Mouse (Mus musculus): ENCODE results near the gene Ildr2. TPM values are rescaled to one million over a fixed set of nuclear protein-coding genes. Genes with fewer than 3 reads are reported as not detected.

Gene Ildr2
- polyA plus RNA-seq, 1 experiment: 0.16 TPM

- H3K4me1 ChIP-seq (ENCODE audit: control insufficient read depth, insufficient read depth, low read length): no peaks in the 10 kb centered on the region
- no peak for TF ChIP-seq CTCF (IDR thresholded peaks at IDR 0.05; ENCODE audit: low read depth, low read length)
- TF ChIP-seq POLR2A (IDR thresholded peaks at IDR 0.05; ENCODE audit: borderline replicate concordance, low read depth, low read length): no peak
Observed at GRCm38 (mm10) chr1:166256302-166256701, 2.4 kb downstream of the Ildr2 start.

GRCm38 (mm10) chr1:166256898-166257297 lies 3.0 kb downstream of the Ildr2 start:
- Histone ChIP-seq H3K4me3 (ENCODE audit: insufficient read depth, low read length) (no peak overlapping the region), H3K4me1 (ENCODE audit: control insufficient read depth, insufficient read depth, low read length) (no peaks in the 10 kb centered on the region), H3K27ac (ENCODE audit: insufficient read depth, low read depth, low read length) (no peak overlapping the region)
- no peak for TF ChIP-seq POLR2A (IDR thresholded peaks at IDR 0.05; ENCODE audit: borderline replicate concordance, low read depth, low read length)
- no peak for TF ChIP-seq CTCF (IDR thresholded peaks at IDR 0.05; ENCODE audit: low read depth, low read length)

More at GRCm38 (mm10) chr1:166256302-166256701, 2.4 kb downstream of the Ildr2 start:
- Histone ChIP-seq H3K27ac (ENCODE audit: insufficient read depth, low read depth, low read length) (no peak overlapping the region), H3K4me3 (ENCODE audit: insufficient read depth, low read length) (no peak overlapping the region)

GRCm38 (mm10) chr1:166259526-166259925 lies 5.6 kb downstream of the Ildr2 start:
- no peak overlapping the region for H3K4me3 ChIP-seq (ENCODE audit: insufficient read depth, low read length)
- H3K4me1 ChIP-seq (ENCODE audit: control insufficient read depth, insufficient read depth, low read length): no peaks in the 10 kb centered on the region
- TF ChIP-seq POLR2A (IDR thresholded peaks at IDR 0.05; ENCODE audit: borderline replicate concordance, low read depth, low read length) (no peak), CTCF (IDR thresholded peaks at IDR 0.05; ENCODE audit: low read depth, low read length) (no peak)
- no peak overlapping the region for H3K27ac ChIP-seq (ENCODE audit: insufficient read depth, low read depth, low read length)

- TF ChIP-seq CTCF (IDR thresholded peaks at IDR 0.05; ENCODE audit: low read depth, low read length): no peak
- no peak for TF ChIP-seq POLR2A (IDR thresholded peaks at IDR 0.05; ENCODE audit: borderline replicate concordance, low read depth, low read length)
- Histone ChIP-seq H3K4me1 (ENCODE audit: control insufficient read depth, insufficient read depth, low read length) (peaks cover 20% of the 10 kb centered on the region), H3K27ac (ENCODE audit: insufficient read depth, low read depth, low read length) (no peak overlapping the region), H3K4me3 (ENCODE audit: insufficient read depth, low read length) (no peak overlapping the region)
Observed at GRCm38 (mm10) chr1:166266001-166266705, 12.2 kb downstream of the Ildr2 start.

- TF ChIP-seq CTCF (IDR thresholded peaks at IDR 0.05; ENCODE audit: low read depth, low read length): no peak
- TF ChIP-seq POLR2A (IDR thresholded peaks at IDR 0.05; ENCODE audit: borderline replicate concordance, low read depth, low read length): no peak
- H3K27ac ChIP-seq (ENCODE audit: insufficient read depth, low read depth, low read length): no peak overlapping the region
- H3K4me3 ChIP-seq (ENCODE audit: insufficient read depth, low read length): no peak overlapping the region
- H3K4me1 ChIP-seq (ENCODE audit: control insufficient read depth, insufficient read depth, low read length): peaks cover 20% of the 10 kb centered on the region
Observed at GRCm38 (mm10) chr1:166266918-166267317, 13.0 kb downstream of the Ildr2 start.

- TF ChIP-seq POLR2A (IDR thresholded peaks at IDR 0.05; ENCODE audit: borderline replicate concordance, low read depth, low read length) (no peak), CTCF (IDR thresholded peaks at IDR 0.05; ENCODE audit: low read depth, low read length) (no peak)
- Histone ChIP-seq H3K4me3 (ENCODE audit: insufficient read depth, low read length) (no peak overlapping the region), H3K27ac (ENCODE audit: insufficient read depth, low read depth, low read length) (peak overlapping the region; percentile 38), H3K4me1 (ENCODE audit: control insufficient read depth, insufficient read depth, low read length) (peaks cover 20% of the 10 kb centered on the region)
Observed at GRCm38 (mm10) chr1:166268218-166268617, 14.3 kb downstream of the Ildr2 start.

GRCm38 (mm10) chr1:166278786-166279185 lies 24.8 kb downstream of the Ildr2 start:
- no peaks in the 10 kb centered on the region for H3K4me1 ChIP-seq (ENCODE audit: control insufficient read depth, insufficient read depth, low read length)
- no peak overlapping the region for H3K4me3 ChIP-seq (ENCODE audit: insufficient read depth, low read length)
- TF ChIP-seq POLR2A (IDR thresholded peaks at IDR 0.05; ENCODE audit: borderline replicate concordance, low read depth, low read length) (no peak), CTCF (IDR thresholded peaks at IDR 0.05; ENCODE audit: low read depth, low read length) (no peak)
- no peak overlapping the region for H3K27ac ChIP-seq (ENCODE audit: insufficient read depth, low read depth, low read length)

GRCm38 (mm10) chr1:166279580-166280206 lies 25.8 kb downstream of the Ildr2 start:
- Histone ChIP-seq H3K4me3 (ENCODE audit: insufficient read depth, low read length) (no peak overlapping the region), H3K4me1 (ENCODE audit: control insufficient read depth, insufficient read depth, low read length) (no peaks in the 10 kb centered on the region), H3K27ac (ENCODE audit: insufficient read depth, low read depth, low read length) (no peak overlapping the region)
- TF ChIP-seq POLR2A (IDR thresholded peaks at IDR 0.05; ENCODE audit: borderline replicate concordance, low read depth, low read length) (no peak), CTCF (IDR thresholded peaks at IDR 0.05; ENCODE audit: low read depth, low read length) (no peak)

GRCm38 (mm10) chr1:166280566-166280965 lies 26.6 kb downstream of the Ildr2 start:
- Histone ChIP-seq H3K4me1 (ENCODE audit: control insufficient read depth, insufficient read depth, low read length) (no peaks in the 10 kb centered on the region), H3K4me3 (ENCODE audit: insufficient read depth, low read length) (no peak overlapping the region), H3K27ac (ENCODE audit: insufficient read depth, low read depth, low read length) (no peak overlapping the region)
- TF ChIP-seq POLR2A (IDR thresholded peaks at IDR 0.05; ENCODE audit: borderline replicate concordance, low read depth, low read length): no peak
- no peak for TF ChIP-seq CTCF (IDR thresholded peaks at IDR 0.05; ENCODE audit: low read depth, low read length)

- no peak for TF ChIP-seq POLR2A (IDR thresholded peaks at IDR 0.05; ENCODE audit: borderline replicate concordance, low read depth, low read length)
- TF ChIP-seq CTCF (IDR thresholded peaks at IDR 0.05; ENCODE audit: low read depth, low read length): no peak
- no peaks in the 10 kb centered on the region for H3K4me1 ChIP-seq (ENCODE audit: control insufficient read depth, insufficient read depth, low read length)
- H3K4me3 ChIP-seq (ENCODE audit: insufficient read depth, low read length): no peak overlapping the region
- H3K27ac ChIP-seq (ENCODE audit: insufficient read depth, low read depth, low read length): no peak overlapping the region
Observed at GRCm38 (mm10) chr1:166281287-166281686, 27.3 kb downstream of the Ildr2 start.

Measured in bone marrow macrophage, adult 2 months (primary cell).